Mouse (Mus musculus) stomach, embryonic 14.5 days (tissue): ENCODE measurements at regions not wholly inside any gene's neighbourhood (a gene's known extent, or its start where the extent isn't known, plus 50 kb on each side); places are given as distances from the start of the nearest gene placed in this dataset.

Source experiments
- ATAC-seq: fragments of 200-750 bp; cut with Nextera tagmentation; 2 replicates; pipeline ENCODE4 v1.8.0; 2017; ENCODE audit warnings: low read depth, moderate TSS enrichment; ENCODE audit not compliant: insufficient number of reproducible peaks, insufficient read depth, low FRiP score
- H3K27ac ChIP-seq: fragments of 300-500 bp; sonication (generic); 2 replicates; pipeline ENCODE4 v1.5.1; 2014; ENCODE audit warnings: mild to moderate bottlenecking, low read length, moderate library complexity, mixed read lengths
- H3K27me3 ChIP-seq: fragments of 300-500 bp; sonication (generic); 2 replicates; pipeline ENCODE4 v1.6.1; 2014; ENCODE audit warnings: low read length, control low read depth, mixed read lengths; ENCODE audit not compliant: control insufficient read depth, insufficient read depth
- H3K36me3 ChIP-seq: fragments of 300-500 bp; sonication (generic); 2 replicates; pipeline ENCODE4 v1.6.1; 2014; ENCODE audit warnings: mild to moderate bottlenecking, control low read depth, low read length, moderate library complexity, mixed read lengths; ENCODE audit not compliant: control insufficient read depth, insufficient read depth
- H3K4me1 ChIP-seq: fragments of 300-500 bp; sonication (generic); 2 replicates; pipeline ENCODE4 v1.6.1; 2014; ENCODE audit warnings: low read length, control low read depth, mixed read lengths; ENCODE audit not compliant: control insufficient read depth, insufficient read depth
- H3K4me2 ChIP-seq: fragments of 300-500 bp; sonication (generic); replicated peaks from 2 replicates; pipeline ENCODE4 v1.6.1; 2014; ENCODE audit warnings: low read depth, low read length, control low read depth
- H3K4me3 ChIP-seq: fragments of 300-500 bp; sonication (generic); 2 replicates; pipeline ENCODE4 v1.5.1; 2014; ENCODE audit warnings: low read depth, low read length, control low read depth
- H3K9ac ChIP-seq: fragments of 300-500 bp; sonication (generic); replicated peaks from 2 replicates; pipeline ENCODE4 v1.6.1; 2014; ENCODE audit warnings: low read depth, mild to moderate bottlenecking, control low read depth, low read length, moderate library complexity, mixed read lengths
- H3K9me3 ChIP-seq: fragments of 300-500 bp; sonication (generic); 2 replicates; pipeline ENCODE4 v1.6.1; 2016; ENCODE audit warnings: low read depth, low read length, control low read depth; ENCODE audit not compliant: control insufficient read depth
- WGBS: fragments of 180-500 bp; shearing (Covaris S2); extraction: QIAGEN DNeasy Blood & Tissue Kit; methylation state at CpG from one replicate; pipeline ENCODE4 v1.1.7; 2014; 5-methylcytosine and 5-hydroxymethylcytosine counted together

- WGBS = 85% methylated on average over 6 of the region's 6 CpGs
- Histone ChIP-seq H3K4me2 (no peak overlapping the region), H3K4me1 (no peaks in the 10 kb centered on the region)
Observed at GRCm38 (mm10) chr10:99929191-99929590, 86.2 kb upstream of the Kitl start.

GRCm38 (mm10) chr10:99927913-99928312, 87.5 kb upstream of the Kitl start:
- 81% methylated on average over 7 of the region's 7 CpGs for WGBS
- no peak for ATAC-seq
- Histone ChIP-seq H3K4me1 (no peaks in the 10 kb centered on the region), H3K36me3 (no peaks in the 10 kb centered on the region), H3K27ac (no peak overlapping the region), H3K27me3 (no peaks in the 10 kb centered on the region), H3K9me3 (no peaks in the 10 kb centered on the region), H3K9ac (no peak overlapping the region), H3K4me3 (no peak overlapping the region), H3K4me2 (no peak overlapping the region)

More at GRCm38 (mm10) chr10:99929191-99929590, 86.2 kb upstream of the Kitl start:
- ATAC-seq = no peak
- H3K36me3 ChIP-seq = no peaks in the 10 kb centered on the region
- no peak overlapping the region for H3K9ac ChIP-seq
- no peak overlapping the region for H3K4me3 ChIP-seq
- H3K27ac ChIP-seq = no peak overlapping the region
- no peaks in the 10 kb centered on the region for H3K9me3 ChIP-seq
- no peaks in the 10 kb centered on the region for H3K27me3 ChIP-seq

GRCm38 (mm10) chr10:99926327-99926954, 89.0 kb upstream of the Kitl start:
- Histone ChIP-seq H3K9me3 (no peaks in the 10 kb centered on the region), H3K9ac (no peak overlapping the region), H3K4me3 (no peak overlapping the region), H3K4me1 (no peaks in the 10 kb centered on the region), H3K27ac (no peak overlapping the region), H3K4me2 (no peak overlapping the region), H3K36me3 (no peaks in the 10 kb centered on the region), H3K27me3 (no peaks in the 10 kb centered on the region)
- 52% methylated on average over 8 of the region's 8 CpGs for WGBS
- no peak for ATAC-seq

- H3K9ac ChIP-seq = no peak overlapping the region
- no peaks in the 10 kb centered on the region for H3K27me3 ChIP-seq
- no peak overlapping the region for H3K27ac ChIP-seq
- H3K4me3 ChIP-seq = no peak overlapping the region
- H3K36me3 ChIP-seq = no peaks in the 10 kb centered on the region
- H3K4me2 ChIP-seq = no peak overlapping the region
- H3K4me1 ChIP-seq = 0 out of 2 replicates have a peak, but pooled peaks cover 3% of the 10 kb centered on the region
- no peak for ATAC-seq
- 57% methylated on average over 3 of the region's 3 CpGs for WGBS
- no peaks in the 10 kb centered on the region for H3K9me3 ChIP-seq
Observed at GRCm38 (mm10) chr10:99924541-99924940, 90.9 kb upstream of the Kitl start.

- no peaks in the 10 kb centered on the region for H3K36me3 ChIP-seq
- no peak overlapping the region for H3K9ac ChIP-seq
- H3K27ac ChIP-seq = no peak overlapping the region
- H3K9me3 ChIP-seq = no peaks in the 10 kb centered on the region
- no peaks in the 10 kb centered on the region for H3K27me3 ChIP-seq
- ATAC-seq = no peak
- 0 out of 2 replicates have a peak, but pooled peaks cover 3% of the 10 kb centered on the region for H3K4me1 ChIP-seq
- 67% methylated on average over 2 of the region's 2 CpGs for WGBS
- no peak overlapping the region for H3K4me2 ChIP-seq
- no peak overlapping the region for H3K4me3 ChIP-seq
Observed at GRCm38 (mm10) chr10:99919925-99920324, 95.5 kb upstream of the Kitl start.

- Histone ChIP-seq H3K4me1 (0 out of 2 replicates have a peak, but pooled peaks cover 3% of the 10 kb centered on the region), H3K9ac (no peak overlapping the region), H3K27me3 (no peaks in the 10 kb centered on the region), H3K4me2 (no peak overlapping the region), H3K27ac (no peak overlapping the region), H3K36me3 (no peaks in the 10 kb centered on the region), H3K9me3 (no peaks in the 10 kb centered on the region), H3K4me3 (no peak overlapping the region)
- no peak for ATAC-seq
- 91% methylated on average over 7 of the region's 7 CpGs for WGBS
Observed at GRCm38 (mm10) chr10:99918567-99919320, 96.7 kb upstream of the Kitl start.

GRCm38 (mm10) chr10:99913846-99914187, 101.6 kb upstream of the Kitl start:
- peak overlapping the region; percentile 68; the same call in 1 of the 2 replicates for H3K27ac ChIP-seq
- H3K4me1 ChIP-seq = no peaks in the 10 kb centered on the region
- H3K9me3 ChIP-seq = no peaks in the 10 kb centered on the region
- H3K36me3 ChIP-seq = no peaks in the 10 kb centered on the region
- no peaks in the 10 kb centered on the region for H3K27me3 ChIP-seq
- 69% methylated on average over 4 of the region's 4 CpGs for WGBS
- peak overlapping the region; percentile 64 for H3K4me2 ChIP-seq
- 0 out of 2 replicates have a peak overlapping the region, but pooled peaks have one; percentile 32 for H3K9ac ChIP-seq
- no peak for ATAC-seq
- peak overlapping the region; percentile 36 for H3K4me3 ChIP-seq

- Histone ChIP-seq H3K27me3 (no peaks in the 10 kb centered on the region), H3K4me2 (peak overlapping the region; percentile 64), H3K4me1 (no peaks in the 10 kb centered on the region), H3K36me3 (no peaks in the 10 kb centered on the region), H3K9me3 (no peaks in the 10 kb centered on the region), H3K4me3 (peak overlapping the region; percentile 36), H3K9ac (peak overlapping the region; percentile 32; the same call in 1 of the 2 replicates), H3K27ac (peak overlapping the region; percentile 68; the same call in 1 of the 2 replicates)
- peak; percentile 74; the same call in 1 of the 2 replicates for ATAC-seq
- 11% methylated on average over 20 of the region's 20 CpGs for WGBS
Observed at GRCm38 (mm10) chr10:99913001-99913845, 102.2 kb upstream of the Kitl start.
